Mouse (Mus musculus) limb, embryonic 11.5 days (tissue): ENCODE measurements at regions not wholly inside any gene's neighbourhood (a gene's known extent, or its start where the extent isn't known, plus 50 kb on each side); places are given as distances from the start of the nearest gene placed in this dataset.

Source experiments
- ATAC-seq: fragments of 200-750 bp; cut with Nextera tagmentation; 2 replicates; pipeline ENCODE4 v1.8.0; 2017; ENCODE audit warnings: low read depth; ENCODE audit not compliant: insufficient number of reproducible peaks, low FRiP score, low TSS enrichment
- DNase-seq: peaks from one replicate; pipeline ENCODE4 v3.0.0-alpha.2; 2015; ENCODE audit warnings: low spot score
- H3K27ac ChIP-seq: fragments of 300-500 bp; sonication (generic); replicated peaks from 2 replicates; pipeline ENCODE4 v1.5.1; 2014; ENCODE audit warnings: low read depth, mild to moderate bottlenecking, low read length
- H3K27me3 ChIP-seq: fragments of 300-500 bp; sonication (generic); 2 replicates; pipeline ENCODE4 v1.6.1; 2014; ENCODE audit warnings: mild to moderate bottlenecking, low read length, mixed read lengths; ENCODE audit not compliant: control insufficient read depth, insufficient read depth
- H3K36me3 ChIP-seq: fragments of 300-500 bp; sonication (generic); 2 replicates; pipeline ENCODE4 v1.6.1; 2014; ENCODE audit warnings: mild to moderate bottlenecking, low read length, moderate library complexity, mixed read lengths; ENCODE audit not compliant: control insufficient read depth, insufficient read depth
- H3K4me1 ChIP-seq: fragments of 300-500 bp; sonication (generic); 2 replicates; pipeline ENCODE4 v1.6.1; 2014; ENCODE audit warnings: low read length, mixed read lengths; ENCODE audit not compliant: control insufficient read depth, insufficient read depth
- H3K4me2 ChIP-seq: fragments of 300-500 bp; sonication (generic); 2 replicates; pipeline ENCODE4 v1.6.1; 2014; ENCODE audit warnings: low read depth, mild to moderate bottlenecking, moderate library complexity; ENCODE audit not compliant: severe bottlenecking
- H3K4me3 ChIP-seq: fragments of 300-500 bp; sonication (generic); 2 replicates; pipeline ENCODE4 v1.5.1; 2014; ENCODE audit warnings: low read depth, low read length
- H3K9ac ChIP-seq: fragments of 300-500 bp; sonication (generic); 2 replicates; pipeline ENCODE4 v1.6.1; 2014; ENCODE audit warnings: mild to moderate bottlenecking, low read length
- H3K9me3 ChIP-seq: fragments of 300-500 bp; sonication (generic); 2 replicates; pipeline ENCODE4 v1.6.1; 2016; ENCODE audit warnings: low read length; ENCODE audit not compliant: control insufficient read depth
- WGBS: fragments of 180-500 bp; shearing (Covaris S2); extraction: QIAGEN DNeasy Blood & Tissue Kit; methylation state at CpG from one replicate; pipeline ENCODE4 v1.1.7; 2014; 5-methylcytosine and 5-hydroxymethylcytosine counted together

DNA sequence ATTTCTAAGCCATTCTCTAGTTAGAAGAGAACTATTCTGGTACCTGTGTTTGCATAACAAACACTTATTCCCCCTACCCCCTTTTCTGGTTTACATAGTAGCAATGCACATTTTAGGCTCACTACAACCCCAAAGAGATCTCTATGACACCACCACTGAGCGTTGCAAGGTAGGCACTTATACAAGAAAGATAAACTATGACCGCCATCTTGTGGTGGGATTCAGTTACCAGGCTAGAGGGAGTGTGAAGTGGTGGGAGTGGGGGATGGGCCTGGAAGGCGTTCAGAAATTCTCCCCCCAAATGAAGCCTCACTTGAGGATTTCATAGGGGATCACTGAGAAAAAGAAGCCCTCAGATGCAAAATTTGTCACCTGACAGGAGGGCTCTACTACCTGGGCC lies 64.4 kb upstream of the Fst start:
- Histone ChIP-seq H3K4me2 (no peak overlapping the region), H3K36me3 (no peaks in the 10 kb centered on the region), H3K4me3 (no peak overlapping the region), H3K27ac (no peak overlapping the region), H3K4me1 (no peaks in the 10 kb centered on the region), H3K9ac (no peak overlapping the region), H3K9me3 (no peaks in the 10 kb centered on the region), H3K27me3 (no peaks in the 10 kb centered on the region)
- ATAC-seq (no peak; the same call in 1 of the 2 replicates), DNase-seq (peak; percentile 31)
- WGBS: 25% methylated on average over 3 of the region's 3 CpGs

GRCm38 (mm10) chr13:114526856-114527255 lies 68.1 kb upstream of the Fst start:
- DNase-seq (no peak), ATAC-seq (no peak)
- H3K4me1 ChIP-seq: no peaks in the 10 kb centered on the region
- H3K4me2 ChIP-seq: no peak overlapping the region
- H3K9me3 ChIP-seq: no peaks in the 10 kb centered on the region
- no peaks in the 10 kb centered on the region for H3K36me3 ChIP-seq
- WGBS: 54% methylated on average over 9 of the region's 9 CpGs
- H3K4me3 ChIP-seq: no peak overlapping the region
- H3K27ac ChIP-seq: no peak overlapping the region
- no peaks in the 10 kb centered on the region for H3K27me3 ChIP-seq
- no peak overlapping the region for H3K9ac ChIP-seq

DNA sequence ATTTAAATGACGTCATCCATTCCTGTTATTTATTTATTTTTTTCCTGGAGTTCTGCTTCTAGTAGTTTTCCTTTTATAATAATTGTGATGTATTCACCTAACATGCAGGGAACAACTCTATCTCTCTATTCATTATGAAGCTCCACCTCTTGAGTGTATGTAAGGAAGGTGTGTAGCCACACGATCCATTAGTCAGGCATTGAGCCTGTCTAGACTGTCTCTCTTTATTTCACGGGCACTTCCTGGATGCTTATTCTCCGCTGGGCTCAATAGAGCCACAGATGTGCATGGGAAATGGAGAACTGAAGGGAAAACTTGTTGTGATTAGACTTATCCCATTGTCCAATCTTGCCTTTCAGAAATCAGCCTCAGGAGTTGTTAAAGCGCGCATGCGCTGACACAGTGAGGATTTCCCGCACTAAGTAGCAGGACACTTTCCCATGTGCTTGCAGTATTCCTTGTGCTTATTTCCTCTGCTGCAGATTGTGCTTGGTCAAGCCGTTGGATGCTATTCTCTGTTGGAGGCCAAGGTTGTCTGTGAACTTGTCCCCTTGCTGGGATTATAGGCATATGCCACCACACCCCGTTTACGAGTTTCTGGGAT lies 71.5 kb upstream of the Fst start:
- Histone ChIP-seq H3K27ac (no peak overlapping the region), H3K9ac (no peak overlapping the region), H3K27me3 (no peaks in the 10 kb centered on the region), H3K9me3 (no peaks in the 10 kb centered on the region), H3K4me1 (no peaks in the 10 kb centered on the region), H3K4me3 (no peak overlapping the region), H3K36me3 (no peaks in the 10 kb centered on the region), H3K4me2 (no peak overlapping the region)
- ATAC-seq (no peak), DNase-seq (no peak)
- 90% methylated on average over 11 of the region's 11 CpGs for WGBS

- no peak for ATAC-seq
- Histone ChIP-seq H3K4me1 (no peaks in the 10 kb centered on the region), H3K9ac (no peak overlapping the region), H3K4me3 (no peak overlapping the region), H3K4me2 (no peak overlapping the region), H3K27me3 (no peaks in the 10 kb centered on the region), H3K9me3 (no peaks in the 10 kb centered on the region), H3K27ac (no peak overlapping the region), H3K36me3 (no peaks in the 10 kb centered on the region)
- DNase-seq: no peak
- 89% methylated on average over 5 of the region's 5 CpGs for WGBS
Measured at GRCm38 (mm10) chr13:114531780-114532179, 73.0 kb upstream of the Fst start.

GRCm38 (mm10) chr13:114532393-114533097 lies 73.8 kb upstream of the Fst start:
- ATAC-seq (no peak), DNase-seq (no peak)
- H3K4me2 ChIP-seq: no peak overlapping the region
- no peak overlapping the region for H3K4me3 ChIP-seq
- H3K27me3 ChIP-seq: no peaks in the 10 kb centered on the region
- H3K27ac ChIP-seq: no peak overlapping the region
- no peaks in the 10 kb centered on the region for H3K4me1 ChIP-seq
- no peaks in the 10 kb centered on the region for H3K36me3 ChIP-seq
- 84% methylated on average over 8 of the region's 8 CpGs for WGBS
- H3K9ac ChIP-seq: no peak overlapping the region
- no peaks in the 10 kb centered on the region for H3K9me3 ChIP-seq

DNA sequence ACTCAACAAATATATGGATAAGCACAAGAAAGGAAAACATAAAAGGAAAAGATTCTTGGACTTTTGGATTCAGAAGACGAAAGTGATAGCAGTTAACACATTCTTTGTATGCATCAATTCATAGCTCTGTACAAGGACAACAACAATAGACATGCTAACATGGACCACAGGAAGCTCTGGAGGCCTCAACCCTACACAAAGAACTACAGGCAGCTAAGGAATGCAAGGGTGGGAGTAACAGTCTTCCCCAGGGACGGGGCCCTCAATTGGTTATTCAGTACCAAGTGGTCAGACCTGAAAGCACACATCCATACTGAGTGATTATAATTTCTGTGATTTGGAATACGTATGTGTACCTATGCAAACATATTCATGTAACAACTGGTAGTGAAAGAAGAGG lies 75.8 kb upstream of the Fst start:
- Histone ChIP-seq H3K4me3 (no peak overlapping the region), H3K36me3 (no peaks in the 10 kb centered on the region), H3K27me3 (no peaks in the 10 kb centered on the region), H3K9ac (no peak overlapping the region), H3K4me2 (no peak overlapping the region), H3K9me3 (no peaks in the 10 kb centered on the region), H3K27ac (no peak overlapping the region), H3K4me1 (no peaks in the 10 kb centered on the region)
- DNase-seq (no peak), ATAC-seq (no peak)
- 79% methylated on average over 3 of the region's 3 CpGs for WGBS

- no peaks in the 10 kb centered on the region for H3K9me3 ChIP-seq
- H3K27ac ChIP-seq: no peak overlapping the region
- no peaks in the 10 kb centered on the region for H3K4me1 ChIP-seq
- H3K36me3 ChIP-seq: no peaks in the 10 kb centered on the region
- DNase-seq (no peak), ATAC-seq (no peak)
- no peak overlapping the region for H3K9ac ChIP-seq
- 80% methylated on average over 1 of the region's 1 CpGs for WGBS
- no peak overlapping the region for H3K4me3 ChIP-seq
- no peaks in the 10 kb centered on the region for H3K27me3 ChIP-seq
- no peak overlapping the region for H3K4me2 ChIP-seq
Measured at GRCm38 (mm10) chr13:114535721-114536120, 77.0 kb upstream of the Fst start.

- H3K4me1 ChIP-seq: no peaks in the 10 kb centered on the region
- ATAC-seq (no peak), DNase-seq (no peak)
- H3K9me3 ChIP-seq: no peaks in the 10 kb centered on the region
- no peak overlapping the region for H3K4me2 ChIP-seq
- 77% methylated on average over 3 of the region's 3 CpGs for WGBS
- no peak overlapping the region for H3K4me3 ChIP-seq
- H3K27ac ChIP-seq: no peak overlapping the region
- no peaks in the 10 kb centered on the region for H3K36me3 ChIP-seq
- no peaks in the 10 kb centered on the region for H3K27me3 ChIP-seq
- H3K9ac ChIP-seq: no peak overlapping the region
Measured at GRCm38 (mm10) chr13:114571731-114572130, 113.0 kb upstream of the Fst start.

- no peak for ATAC-seq
- Histone ChIP-seq H3K27ac (no peak overlapping the region), H3K4me1 (no peaks in the 10 kb centered on the region), H3K27me3 (no peaks in the 10 kb centered on the region), H3K4me3 (no peak overlapping the region), H3K9ac (no peak overlapping the region), H3K9me3 (no peaks in the 10 kb centered on the region), H3K36me3 (no peaks in the 10 kb centered on the region), H3K4me2 (no peak overlapping the region)
- 60% methylated on average over 7 of the region's 7 CpGs for WGBS
- no peak for DNase-seq
Measured at GRCm38 (mm10) chr13:114584566-114584965, 125.8 kb upstream of the Fst start.
